Mouse (Mus musculus) effector memory CD4-positive, alpha-beta T cell, adult 7 months (primary cell): ENCODE results near the gene Cd1d1. TPM values are rescaled to one million over a fixed set of nuclear protein-coding genes. Genes with fewer than 3 reads are reported as not detected.

Experiments
- polyA plus RNA-seq: library from polyadenylated mRNA; unstranded; fragments of 100-300 nt; shearing (Covaris generic); gene quantifications from one replicate; pipeline ENCODE4 v1.2.1, GENCODE M21; 2017

Gene Cd1d1
- polyA plus RNA-seq: 62.2 TPM

GRCm38 (mm10) chr3:86999415-86999740 is at the start of gene Cd1d1:
TSS of gene Cd1d1 (minus strand) at chr3:86999441.

Other genes with a start within 250 kb of the Cd1d1 start
- 0.35 TPM for gene Dclk2, start 78.6 kb downstream of the Cd1d1 start, polyA plus RNA-seq
- gene Kirrel, start 175.3 kb upstream of the Cd1d1 start, polyA plus RNA-seq: 0.56 TPM